Mouse (Mus musculus): ENCODE results near the gene Fbxw9.

Gene Fbxw9

GRCm38 (mm10) chr8:85088771-85089170 lies 28.9 kb downstream of the Fbxw9 start:
- DNase-seq = no peak

DNA sequence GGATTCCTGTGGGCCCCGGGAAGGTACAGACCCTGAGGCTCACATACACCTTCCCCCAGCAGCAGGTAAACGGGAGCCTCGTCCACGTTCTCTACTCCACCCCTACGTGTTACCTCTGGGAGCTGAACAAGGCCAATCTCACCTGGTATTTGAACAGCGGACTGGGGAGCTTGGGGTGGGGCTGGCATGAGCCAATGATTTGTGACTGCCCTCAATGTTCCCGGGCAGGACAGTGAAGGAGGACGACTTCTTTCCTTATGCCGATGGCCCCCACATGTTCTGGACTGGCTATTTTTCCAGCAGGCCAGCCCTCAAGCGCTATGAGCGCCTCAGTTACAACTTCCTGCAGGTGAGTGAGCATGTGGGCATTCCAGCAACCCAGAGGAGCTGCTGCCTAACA lies 31.0 kb downstream of the Fbxw9 start:
- DNase-seq = no peak

DNA sequence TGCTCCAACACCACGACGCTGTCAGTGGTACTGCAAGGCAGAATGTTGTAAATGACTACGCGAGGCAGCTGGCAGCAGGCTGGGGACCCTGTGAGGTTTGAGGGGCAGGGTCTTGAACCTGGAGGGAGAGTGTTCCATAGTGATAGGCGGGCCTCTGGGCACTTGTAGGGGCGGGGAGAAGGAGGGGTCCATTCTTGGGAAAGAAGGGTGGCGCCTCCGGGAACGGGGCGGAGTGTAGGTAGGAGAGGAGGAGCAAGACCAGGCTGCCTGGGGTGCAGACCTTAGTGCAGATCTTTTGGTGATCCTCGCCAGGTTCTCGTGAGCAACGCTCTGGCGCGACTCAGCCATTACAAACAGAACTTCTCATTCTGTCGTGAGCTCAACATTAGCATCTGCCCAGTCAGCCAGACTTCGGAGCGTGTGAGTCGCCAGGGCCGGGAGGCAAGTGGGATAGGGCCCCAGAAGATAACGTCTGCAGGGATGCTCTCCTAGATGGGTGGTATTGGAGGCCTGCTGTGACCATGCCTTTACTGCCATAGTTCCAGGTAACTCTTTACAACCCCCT lies 31.8 kb downstream of the Fbxw9 start:
- DNase-seq = no peak

DNA sequence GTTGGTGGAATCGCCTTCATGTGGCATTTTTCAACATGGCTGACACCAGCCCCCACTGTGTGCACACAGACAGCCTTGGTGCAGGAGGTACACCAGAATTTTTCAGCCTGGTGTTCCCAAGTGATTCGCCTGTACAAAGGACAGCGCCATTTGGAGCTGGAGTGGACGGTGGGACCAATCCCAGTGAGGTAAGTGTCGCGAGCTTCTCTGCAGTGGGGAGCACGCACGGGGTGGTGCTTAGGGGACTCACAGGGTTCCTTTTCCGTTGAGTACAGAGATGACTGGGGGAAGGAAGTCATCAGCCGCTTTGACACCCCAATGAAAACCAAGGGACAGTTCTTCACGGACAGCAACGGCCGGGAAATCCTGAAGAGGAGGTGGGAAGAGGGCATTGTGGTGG lies 35.2 kb downstream of the Fbxw9 start:
- no peak for DNase-seq

DNA sequence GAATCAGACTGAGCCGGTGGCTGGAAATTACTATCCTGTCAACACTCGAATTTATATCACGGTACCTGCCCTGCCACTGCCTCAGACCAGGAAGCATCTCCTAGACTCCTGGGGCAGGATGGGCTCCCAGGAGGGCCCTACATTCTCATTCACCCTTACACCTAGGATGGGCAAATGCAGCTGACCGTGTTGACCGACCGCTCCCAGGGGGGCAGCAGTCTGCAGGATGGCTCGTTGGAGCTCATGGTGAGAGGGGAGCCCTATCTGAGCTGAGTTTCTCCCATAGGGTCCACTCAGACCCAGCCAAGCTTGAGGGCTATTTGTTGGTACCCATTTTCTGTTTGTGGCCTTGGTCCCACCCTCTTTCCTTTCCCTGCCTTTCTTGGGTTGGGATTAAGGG lies 35.7 kb downstream of the Fbxw9 start:
- no peak for DNase-seq

- no peak for DNase-seq
These were observed 36.3 kb downstream of the Fbxw9 start for GRCm38 (mm10) chr8:85096196-85096595.

- DNase-seq = no peak
These were observed 37.0 kb downstream of the Fbxw9 start for GRCm38 (mm10) chr8:85096850-85097249.

GRCm38 (mm10) chr8:85100076-85100665 lies 40.3 kb downstream of the Fbxw9 start:
- DNase-seq = no peak

DNA sequence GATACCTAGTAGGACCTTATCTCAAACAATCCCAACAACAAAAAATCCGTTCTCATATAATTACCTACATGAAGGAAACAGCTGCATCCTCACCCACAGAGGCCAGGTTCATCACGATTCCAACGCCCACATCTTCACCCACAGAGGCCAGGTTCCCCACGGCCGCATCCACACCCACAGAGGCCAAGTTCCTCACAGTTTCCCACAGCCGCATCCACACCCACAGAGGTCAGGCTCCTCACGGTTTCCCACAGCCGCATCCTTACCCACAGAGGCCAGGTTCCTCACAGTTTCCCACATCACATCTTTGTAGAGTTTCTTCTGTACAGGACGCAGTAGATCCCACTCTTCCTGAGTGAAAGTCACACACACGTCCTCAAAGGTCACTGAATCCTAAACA lies 53.4 kb downstream of the Fbxw9 start:
- no peak for DNase-seq

DNA sequence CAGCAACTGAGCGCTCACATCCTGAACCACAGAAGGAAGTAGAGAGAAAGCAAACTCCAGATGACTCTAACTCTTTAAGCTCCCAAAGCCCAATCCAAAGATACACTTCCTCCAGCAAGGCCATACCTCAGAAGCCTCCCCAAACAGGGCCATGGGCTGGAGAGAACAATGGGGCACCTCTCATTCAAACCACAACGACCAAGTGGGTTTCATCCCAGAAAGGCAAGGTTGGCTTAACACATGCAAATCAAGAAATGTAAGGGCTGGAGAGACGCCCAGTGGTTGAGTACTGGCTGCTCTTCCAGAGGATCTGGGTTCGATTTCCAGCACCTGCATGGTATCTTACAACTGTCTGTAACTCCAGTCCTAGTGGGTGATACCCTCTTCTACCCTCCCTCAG lies 55.6 kb downstream of the Fbxw9 start:
- DNase-seq = no peak

Data from cerebellum, adult 9-11 months (tissue).